Mouse (Mus musculus) C2C12 (cell line): ENCODE results near the gene Ppara. TPM values are rescaled to one million over a fixed set of nuclear protein-coding genes. Genes with fewer than 3 reads are reported as not detected.

Experiments
- H3K27me3 ChIP-seq: one replicate; pipeline ENCODE4 v1.6.1; 2011; ENCODE audit not compliant: control insufficient read depth, insufficient read depth, insufficient read length
- H3K36me3 ChIP-seq: one replicate; pipeline ENCODE4 v1.6.1; 2011; ENCODE audit not compliant: control insufficient read depth, insufficient read depth
- H3K4me3 ChIP-seq: one replicate; pipeline ENCODE4 v1.5.1; 2011; ENCODE audit warnings: mild to moderate bottlenecking, control low read depth; ENCODE audit not compliant: poor library complexity, insufficient read depth, severe bottlenecking
- H3K79me2 ChIP-seq: one replicate; pipeline ENCODE4 v1.6.1; 2011; ENCODE audit not compliant: control insufficient read depth, insufficient read depth
- H3K79me3 ChIP-seq: one replicate; pipeline ENCODE4 v1.6.1; 2011; ENCODE audit warnings: low read depth, control low read depth
- H3ac ChIP-seq: one replicate; pipeline ENCODE3; 2011; ENCODE audit warnings: low read depth; ENCODE audit not compliant: control insufficient read depth, insufficient read length
- CEBPB ChIP-seq: IDR thresholded peaks from one replicate; pipeline ENCODE4 v1.6.1; 2011; ENCODE audit warnings: low read depth, mild to moderate bottlenecking, control low read depth, moderate library complexity
- CTCF ChIP-seq: IDR thresholded peaks from one replicate; pipeline ENCODE4 v1.5.1; 2011; ENCODE audit not compliant: control insufficient read depth, insufficient read depth, insufficient read length
- FOSL1 ChIP-seq: IDR thresholded peaks from one replicate; pipeline ENCODE4 v1.8.0; 2011; ENCODE audit warnings: mild to moderate bottlenecking, low read length; ENCODE audit not compliant: poor library complexity, insufficient read depth, severe bottlenecking
- MAX ChIP-seq: IDR thresholded peaks from one replicate; pipeline ENCODE4 v1.6.1; 2011; ENCODE audit warnings: mild to moderate bottlenecking, control low read depth
- MYOD1 ChIP-seq: IDR thresholded peaks from one replicate; pipeline ENCODE4 v1.6.1; 2011; ENCODE audit warnings: low read depth; ENCODE audit not compliant: control insufficient read depth, insufficient read length
- MYOG ChIP-seq: IDR thresholded peaks from one replicate; pipeline ENCODE4 v1.6.1; 2011; ENCODE audit not compliant: control insufficient read depth, insufficient read length; ENCODE audit errors: extremely low read depth
- USF1 ChIP-seq: IDR thresholded peaks from one replicate; pipeline ENCODE4 v1.6.1; 2011; ENCODE audit warnings: low read depth, mild to moderate bottlenecking, control low read depth, moderate library complexity
- polyA plus RNA-seq: library from polyadenylated mRNA; unstranded; fragments of >200 nt; fragmentation: generic; extraction: Trizol; gene quantifications from one replicate; pipeline ENCODE4 v1.2.1, GENCODE M21; 2012; ENCODE audit warnings: missing spikeins

Ppara gene
- polyA plus RNA-seq, 1 experiment: 0.08 TPM

GRCm38 (mm10) chr15:85750115-85750514 is 15.3 kb downstream of the Ppara start:
- Histone ChIP-seq H3K27me3 (peaks cover 49% of the 10 kb centered on the region), H3K36me3 (no peaks in the 10 kb centered on the region), H3K4me3 (no peak overlapping the region), H3K79me2 (no peaks in the 10 kb centered on the region), H3ac (no peak overlapping the region), H3K79me3 (no peaks in the 10 kb centered on the region)
- TF ChIP-seq MYOD1: no peak
- no peak for TF ChIP-seq MYOG
- no peak for TF ChIP-seq MAX
- TF ChIP-seq CTCF: no peak
- no peak for TF ChIP-seq CEBPB
- no peak for TF ChIP-seq FOSL1
- TF ChIP-seq USF1: no peak

- TF ChIP-seq MYOD1 (no peak), MAX (no peak), MYOG (no peak), USF1 (no peak)
- H3K79me2 ChIP-seq: no peaks in the 10 kb centered on the region
- H3ac ChIP-seq: no peak overlapping the region
- no peak overlapping the region for H3K4me3 ChIP-seq
- H3K27me3 ChIP-seq: peaks cover 27% of the 10 kb centered on the region
- H3K79me3 ChIP-seq: no peaks in the 10 kb centered on the region
- no peaks in the 10 kb centered on the region for H3K36me3 ChIP-seq
Measured at GRCm38 (mm10) chr15:85752655-85753054, 17.9 kb downstream of the Ppara start.

GRCm38 (mm10) chr15:85754033-85754650 is 19.4 kb downstream of the Ppara start:
- Histone ChIP-seq H3K79me3 (no peaks in the 10 kb centered on the region), H3K4me3 (no peak overlapping the region), H3K27me3 (peaks cover 15% of the 10 kb centered on the region), H3K36me3 (no peaks in the 10 kb centered on the region), H3ac (no peak overlapping the region), H3K79me2 (no peaks in the 10 kb centered on the region)
- TF ChIP-seq CEBPB: no peak
- no peak for TF ChIP-seq MYOG
- TF ChIP-seq FOSL1: no peak
- TF ChIP-seq MAX: no peak
- TF ChIP-seq MYOD1: no peak
- TF ChIP-seq CTCF: no peak
- TF ChIP-seq USF1: no peak

- no peaks in the 10 kb centered on the region for H3K79me2 ChIP-seq
- H3ac ChIP-seq: no peak overlapping the region
- no peaks in the 10 kb centered on the region for H3K79me3 ChIP-seq
- TF ChIP-seq MAX (no peak), FOSL1 (no peak), MYOD1 (no peak), MYOG (no peak), CTCF (no peak), USF1 (no peak), CEBPB (no peak)
- no peaks in the 10 kb centered on the region for H3K36me3 ChIP-seq
- H3K4me3 ChIP-seq: no peak overlapping the region
- H3K27me3 ChIP-seq: peaks cover 13% of the 10 kb centered on the region
Measured at GRCm38 (mm10) chr15:85755214-85755613, 20.4 kb downstream of the Ppara start.

- H3K4me3 ChIP-seq: no peak overlapping the region
Measured at GRCm38 (mm10) chr15:85756611-85757010, 21.8 kb downstream of the Ppara start.

More at GRCm38 (mm10) chr15:85756611-85757010, 21.8 kb downstream of the Ppara start:
- H3ac ChIP-seq: no peak overlapping the region
- TF ChIP-seq MYOG (no peak), FOSL1 (no peak), CTCF (no peak), MYOD1 (no peak), MAX (no peak), USF1 (no peak), CEBPB (no peak)
- H3K79me3 ChIP-seq: no peaks in the 10 kb centered on the region
- peaks cover 10% of the 10 kb centered on the region for H3K27me3 ChIP-seq
- no peaks in the 10 kb centered on the region for H3K79me2 ChIP-seq
- H3K36me3 ChIP-seq: no peaks in the 10 kb centered on the region
